Mouse (Mus musculus) hindbrain, embryonic 10.5 days (tissue): Measurements from ENCODE around the gene Ctxn2. TPM values are rescaled to one million over a fixed set of nuclear protein-coding genes. Genes with fewer than 3 reads are reported as not detected.
A peak's percentile ranks its signal among the peaks of the same experiment; 100 is the strongest.

ENCODE experiments used
- DNase-seq: peaks from one replicate; pipeline ENCODE4 v3.0.0-alpha.2; 2017; ENCODE audit warnings: low spot score
- H3K27ac ChIP-seq: fragments of 300-500 bp; sonication (generic); 2 replicates; pipeline ENCODE4 v1.5.1; 2016; ENCODE audit warnings: mild to moderate bottlenecking, moderate library complexity
- H3K27me3 ChIP-seq: fragments of 300-500 bp; sonication (generic); 2 replicates; pipeline ENCODE4 v1.6.1; 2016; ENCODE audit warnings: mild to moderate bottlenecking; ENCODE audit not compliant: poor library complexity, insufficient read depth, severe bottlenecking
- H3K36me3 ChIP-seq: fragments of 300-500 bp; sonication (generic); 2 replicates; pipeline ENCODE4 v1.6.1; 2016; ENCODE audit warnings: mild to moderate bottlenecking, moderate library complexity
- H3K4me1 ChIP-seq: fragments of 300-500 bp; sonication (generic); replicated peaks from 2 replicates; pipeline ENCODE4 v1.6.1; 2016; ENCODE audit warnings: mild to moderate bottlenecking
- H3K4me3 ChIP-seq: fragments of 300-500 bp; sonication (generic); 2 replicates; pipeline ENCODE4 v1.5.1; 2016; ENCODE audit warnings: mild to moderate bottlenecking, moderate library complexity
- H3K9me3 ChIP-seq: fragments of 300-500 bp; sonication (generic); 2 replicates; pipeline ENCODE4 v1.6.1; 2016; ENCODE audit warnings: mild to moderate bottlenecking, moderate library complexity
- WGBS: fragments of 180-500 bp; shearing (Covaris S2); methylation state at CpG from one replicate; pipeline ENCODE4 v1.1.7; 2016; 5-methylcytosine and 5-hydroxymethylcytosine counted together
- polyA plus RNA-seq: library from polyadenylated mRNA; unstranded; fragments of >200 nt; fragmentation: Nextera tagmentation; extraction: Ambion mirVana; gene quantifications from 2 replicates; pipeline ENCODE4 v1.2.1, GENCODE M21; 2016

The Ctxn2 gene
- polyA plus RNA-seq, 1 experiment from 2014 or later, result 0.20 TPM

- Histone ChIP-seq H3K36me3 (no peaks in the 10 kb centered on the region), H3K9me3 (no peaks in the 10 kb centered on the region), H3K4me3 (peak overlapping the region; percentile 49), H3K4me1 (peaks cover 14% of the 10 kb centered on the region; the same call in 1 of the 2 replicates), H3K27me3 (no peaks in the 10 kb centered on the region; the same call in 1 of the 2 replicates), H3K27ac (no peak overlapping the region)
- no peak for DNase-seq
- WGBS, result 30% methylated on average over 7 of the region's 7 CpGs
These were observed 354 bp downstream of the Ctxn2 start for GRCm38 (mm10) chr2:125136846-125137245.

DNA sequence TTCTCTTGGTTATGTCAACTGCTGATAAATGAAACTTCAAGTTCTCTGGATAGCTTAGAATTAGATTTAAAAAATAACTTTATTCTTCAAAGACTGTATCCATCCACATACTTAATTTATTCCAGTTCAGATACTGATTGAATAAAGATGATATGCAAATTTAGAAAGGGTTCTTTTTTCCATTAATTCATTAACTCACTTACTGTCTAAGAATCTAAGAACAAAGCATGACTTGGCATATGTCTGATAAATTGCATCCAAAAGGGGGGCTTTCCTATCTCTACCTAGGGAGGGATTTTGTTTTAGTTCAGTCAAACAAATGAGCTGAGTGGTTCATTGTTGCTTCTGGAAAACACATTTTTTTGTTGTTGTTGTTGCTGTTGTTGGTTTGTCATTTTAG lies 5.8 kb downstream of the Ctxn2 start:
- no peak for DNase-seq
- Histone ChIP-seq H3K27ac (no peak overlapping the region), H3K36me3 (no peaks in the 10 kb centered on the region), H3K4me1 (no peaks in the 10 kb centered on the region), H3K9me3 (no peaks in the 10 kb centered on the region), H3K27me3 (no peaks in the 10 kb centered on the region), H3K4me3 (no peak overlapping the region)

- H3K4me3 ChIP-seq, result no peak within 1 kb of the TSS
- DNase-seq, result no peak
- H3K27me3 ChIP-seq, result no peaks in the 10 kb centered on the region
- no peaks in the 10 kb centered on the region for H3K4me1 ChIP-seq
- 91% methylated on average over 6 of the region's 6 CpGs for WGBS
- H3K27ac ChIP-seq, result no peak within 1 kb of the TSS
- no peaks in the 10 kb centered on the region for H3K36me3 ChIP-seq
- H3K9me3 ChIP-seq, result no peaks in the 10 kb centered on the region
These were observed 15.9 kb downstream of the Ctxn2 start, which contains the start of gene Slc12a1 for GRCm38 (mm10) chr2:125152388-125152787. TSS of gene Slc12a1 (plus strand) at chr2:125152505.

DNA sequence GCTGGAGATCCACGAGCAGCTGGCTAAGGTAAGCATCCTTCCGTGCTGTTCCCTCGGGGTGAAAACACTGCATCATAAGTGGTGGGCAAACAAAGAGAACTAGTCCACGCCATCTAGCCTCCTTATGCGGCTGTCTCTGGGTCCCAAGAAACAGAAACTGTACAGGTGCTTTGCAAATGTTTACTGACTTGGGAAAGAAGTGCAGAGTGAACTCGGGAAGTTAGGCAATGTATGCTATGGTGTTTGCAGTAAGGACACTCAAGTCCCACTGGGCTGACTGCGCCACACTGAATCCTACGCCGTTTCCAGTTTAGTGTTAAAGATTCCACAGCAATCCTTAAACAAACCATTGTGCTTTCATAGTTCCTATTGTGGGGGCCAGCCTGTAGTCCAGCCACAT lies 17.8 kb downstream of the Ctxn2 start:
- DNase-seq, result no peak
- Histone ChIP-seq H3K27me3 (no peaks in the 10 kb centered on the region), H3K36me3 (no peaks in the 10 kb centered on the region), H3K9me3 (no peaks in the 10 kb centered on the region), H3K27ac (no peak overlapping the region), H3K4me3 (no peak overlapping the region), H3K4me1 (no peaks in the 10 kb centered on the region)
- WGBS, result 84% methylated on average over 9 of the region's 9 CpGs

GRCm38 (mm10) chr2:125155504-125155903 lies 19.0 kb downstream of the Ctxn2 start:
- peak; percentile 29 for DNase-seq
- WGBS, result 23% methylated on average over 2 of the region's 2 CpGs
- no peaks in the 10 kb centered on the region for H3K4me1 ChIP-seq
- H3K4me3 ChIP-seq, result no peak overlapping the region
- no peak overlapping the region for H3K27ac ChIP-seq
- no peaks in the 10 kb centered on the region for H3K36me3 ChIP-seq
- H3K27me3 ChIP-seq, result no peaks in the 10 kb centered on the region
- no peaks in the 10 kb centered on the region for H3K9me3 ChIP-seq

DNA sequence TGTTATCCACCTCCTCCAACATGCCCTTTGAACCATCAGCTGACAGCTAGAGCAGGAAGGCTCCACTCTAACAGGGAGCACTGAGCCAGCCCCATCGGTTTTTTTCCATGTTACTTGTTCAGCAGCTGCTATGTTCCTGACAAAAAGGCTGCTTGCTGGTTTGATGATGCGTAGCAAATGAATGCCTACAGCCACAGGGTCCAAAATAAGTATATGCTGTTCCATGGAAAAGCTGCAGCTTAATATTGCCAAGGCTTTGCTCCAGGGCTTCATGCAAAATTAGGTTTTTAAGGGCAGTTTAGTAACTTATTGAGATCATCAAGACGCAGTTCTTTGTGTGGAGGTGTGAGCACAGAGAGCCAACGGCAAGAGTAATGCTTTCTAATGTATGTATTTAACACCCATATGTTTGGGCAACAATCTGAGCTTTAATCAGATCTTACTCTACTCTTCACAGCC lies 25.5 kb downstream of the Ctxn2 start:
- H3K27ac ChIP-seq, result no peak overlapping the region
- no peaks in the 10 kb centered on the region for H3K9me3 ChIP-seq
- H3K4me3 ChIP-seq, result no peak overlapping the region
- H3K27me3 ChIP-seq, result no peaks in the 10 kb centered on the region
- no peaks in the 10 kb centered on the region for H3K4me1 ChIP-seq
- 75% methylated on average over 4 of the region's 4 CpGs for WGBS
- H3K36me3 ChIP-seq, result no peaks in the 10 kb centered on the region
- no peak for DNase-seq

GRCm38 (mm10) chr2:125178225-125178798 lies 41.8 kb downstream of the Ctxn2 start:
- DNase-seq, result no peak
- Histone ChIP-seq H3K36me3 (no peaks in the 10 kb centered on the region), H3K9me3 (no peaks in the 10 kb centered on the region), H3K4me3 (no peak overlapping the region), H3K4me1 (no peaks in the 10 kb centered on the region), H3K27me3 (no peaks in the 10 kb centered on the region), H3K27ac (no peak overlapping the region)
- WGBS, result 88% methylated on average over 7 of the region's 7 CpGs

DNA sequence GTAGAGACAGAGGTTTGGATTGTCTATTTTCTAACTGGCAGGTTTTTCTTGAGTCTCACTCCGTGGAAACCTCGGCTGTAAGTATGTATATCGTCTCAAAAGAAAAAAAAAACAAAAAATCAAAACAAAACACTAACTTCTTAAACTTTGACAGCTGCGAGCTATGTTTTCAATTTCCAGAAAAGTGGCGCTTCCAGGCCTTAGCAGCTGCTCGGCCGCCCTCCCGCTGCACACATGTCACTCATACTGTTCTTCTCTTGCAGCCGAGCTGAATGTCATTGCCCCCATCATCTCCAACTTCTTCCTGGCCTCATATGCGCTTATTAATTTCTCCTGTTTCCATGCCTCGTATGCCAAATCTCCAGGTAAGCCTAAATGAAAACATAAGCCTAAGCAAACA lies 51.4 kb downstream of the Ctxn2 start:
- DNase-seq, result no peak
- Histone ChIP-seq H3K9me3 (no peaks in the 10 kb centered on the region), H3K27ac (no peak overlapping the region), H3K4me1 (no peaks in the 10 kb centered on the region), H3K4me3 (no peak overlapping the region), H3K27me3 (no peaks in the 10 kb centered on the region), H3K36me3 (no peaks in the 10 kb centered on the region)
- WGBS, result 75% methylated on average over 11 of the region's 11 CpGs

- no peaks in the 10 kb centered on the region for H3K4me1 ChIP-seq
- 4% methylated on average over 2 of the region's 2 CpGs for WGBS
- H3K27ac ChIP-seq, result no peak overlapping the region
- H3K4me3 ChIP-seq, result no peak overlapping the region
- no peaks in the 10 kb centered on the region for H3K9me3 ChIP-seq
- H3K36me3 ChIP-seq, result no peaks in the 10 kb centered on the region
- peak; percentile 63 for DNase-seq
- no peaks in the 10 kb centered on the region for H3K27me3 ChIP-seq
These were observed 52.7 kb downstream of the Ctxn2 start for GRCm38 (mm10) chr2:125189197-125189596.

DNA sequence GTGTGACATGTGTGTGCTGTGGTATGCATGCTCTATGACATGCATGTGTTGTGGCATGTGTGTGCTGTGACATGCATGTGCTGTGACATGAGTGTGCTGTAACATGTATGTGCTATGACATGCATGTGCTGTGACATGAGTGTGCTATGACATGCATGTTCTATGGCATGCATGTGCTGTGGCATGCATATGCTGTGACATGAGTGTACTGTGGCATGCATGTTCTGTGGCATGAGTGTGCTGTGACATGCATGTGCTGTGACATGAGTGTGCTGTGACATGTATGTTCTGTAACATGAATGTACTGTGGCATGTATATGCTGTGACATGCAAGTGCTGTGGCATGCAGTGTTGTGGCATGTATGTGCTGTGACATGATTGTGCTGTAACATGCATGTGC lies 56.4 kb downstream of the Ctxn2 start:
- H3K9me3 ChIP-seq, result no peaks in the 10 kb centered on the region
- no peak overlapping the region for H3K4me3 ChIP-seq
- no peak for DNase-seq
- no peaks in the 10 kb centered on the region for H3K36me3 ChIP-seq
- no peak overlapping the region for H3K27ac ChIP-seq
- H3K4me1 ChIP-seq, result no peaks in the 10 kb centered on the region
- H3K27me3 ChIP-seq, result no peaks in the 10 kb centered on the region

DNA sequence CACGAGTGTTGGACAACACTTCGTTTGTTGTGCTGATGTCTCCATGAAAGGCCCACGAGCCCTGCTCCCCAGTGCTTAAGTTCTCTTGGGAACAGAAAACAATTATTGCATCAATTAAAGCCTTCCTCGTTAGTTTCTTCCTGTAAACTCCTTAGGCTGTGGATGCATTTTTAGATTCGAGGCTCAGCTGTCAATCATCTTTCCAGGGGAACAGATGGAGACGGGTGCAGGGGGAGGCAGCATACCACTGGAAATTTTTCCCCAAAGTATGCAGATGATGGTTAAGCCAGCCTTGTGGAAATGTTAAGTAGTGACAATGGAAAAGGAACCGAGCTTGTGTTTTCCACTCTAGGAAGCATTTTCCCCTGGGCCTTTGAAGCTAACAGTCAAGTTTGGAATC lies 60.3 kb downstream of the Ctxn2 start:
- no peak overlapping the region for H3K27ac ChIP-seq
- no peaks in the 10 kb centered on the region for H3K36me3 ChIP-seq
- WGBS, result 77% methylated on average over 7 of the region's 7 CpGs
- H3K4me3 ChIP-seq, result no peak overlapping the region
- H3K4me1 ChIP-seq, result no peaks in the 10 kb centered on the region
- no peaks in the 10 kb centered on the region for H3K9me3 ChIP-seq
- H3K27me3 ChIP-seq, result no peaks in the 10 kb centered on the region
- DNase-seq, result no peak

Other genes with a start within 250 kb of the Ctxn2 start
- gene Slc24a5, start 68.6 kb upstream of the Ctxn2 start, polyA plus RNA-seq, result 3.5 and 4.7 TPM in 2 replicates
- gene Myef2, start 13.0 kb upstream of the Ctxn2 start, polyA plus RNA-seq, result 160 and 174 TPM in 2 replicates
- gene Slc12a1, start 15.8 kb downstream of the Ctxn2 start, polyA plus RNA-seq, result not detected in 2 replicates
- 218 and 267 TPM in 2 replicates for gene Dut, start 110.5 kb downstream of the Ctxn2 start, polyA plus RNA-seq